Mouse (Mus musculus): ENCODE data around the gene Pno1. TPM values are rescaled to one million over a fixed set of nuclear protein-coding genes. Genes with fewer than 3 reads are reported as not detected.

Pno1 gene
- 127 TPM for polyA plus RNA-seq (2014; fragmentation: Illumina TruSeq; extraction: RNeasy Lipid Tissue Mini Kit (QIAGEN cat#74804); ENCODE audit: low read depth, low replicate concordance)

GRCm38 (mm10) chr11:17211258-17212140 lies at the start of gene Pno1:
Pno1 (minus strand) TSS chr11:17211568.

GRCm38 (mm10) chr11:17257443-17257842 lies 46.1 kb upstream of the Pno1 start, which contains the start of gene C1d:
C1d (plus strand) TSS chr11:17257579.

GRCm38 (mm10) chr11:17181807-17182206 lies 29.6 kb downstream of the Pno1 start, which contains the start of gene Wdr92:
Wdr92 (plus strand) TSS chr11:17182107.

GRCm38 (mm10) chr11:17158858-17159737 lies 52.3 kb downstream of the Pno1 start, which contains the start of gene Ppp3r1:
Ppp3r1 (plus strand) TSS chr11:17159263.

Other genes with a start within 250 kb of the Pno1 start
- gene Cnrip1, start 160.0 kb downstream of the Pno1 start, polyA plus RNA-seq (2014; fragmentation: Illumina TruSeq; extraction: RNeasy Lipid Tissue Mini Kit (QIAGEN cat#74804); ENCODE audit: low read depth, low replicate concordance): 4.2 TPM
- gene Plek, start 159.2 kb downstream of the Pno1 start, polyA plus RNA-seq (2014; fragmentation: Illumina TruSeq; extraction: RNeasy Lipid Tissue Mini Kit (QIAGEN cat#74804); ENCODE audit: low read depth, low replicate concordance): 4.4 TPM
- 254 TPM for gene Ppp3r1, start 52.3 kb downstream of the Pno1 start, polyA plus RNA-seq (2014; fragmentation: Illumina TruSeq; extraction: RNeasy Lipid Tissue Mini Kit (QIAGEN cat#74804); ENCODE audit: low read depth, low replicate concordance)
- 16.7 TPM for gene Wdr92, start 29.5 kb downstream of the Pno1 start, polyA plus RNA-seq (2014; fragmentation: Illumina TruSeq; extraction: RNeasy Lipid Tissue Mini Kit (QIAGEN cat#74804); ENCODE audit: low read depth, low replicate concordance)
- 131 TPM for gene C1d, start 46.0 kb upstream of the Pno1 start, polyA plus RNA-seq (2014; fragmentation: Illumina TruSeq; extraction: RNeasy Lipid Tissue Mini Kit (QIAGEN cat#74804); ENCODE audit: low read depth, low replicate concordance)